Comparison of ENCODE assay signal across 9 mouse cellular contexts in the genomic region with DNA sequence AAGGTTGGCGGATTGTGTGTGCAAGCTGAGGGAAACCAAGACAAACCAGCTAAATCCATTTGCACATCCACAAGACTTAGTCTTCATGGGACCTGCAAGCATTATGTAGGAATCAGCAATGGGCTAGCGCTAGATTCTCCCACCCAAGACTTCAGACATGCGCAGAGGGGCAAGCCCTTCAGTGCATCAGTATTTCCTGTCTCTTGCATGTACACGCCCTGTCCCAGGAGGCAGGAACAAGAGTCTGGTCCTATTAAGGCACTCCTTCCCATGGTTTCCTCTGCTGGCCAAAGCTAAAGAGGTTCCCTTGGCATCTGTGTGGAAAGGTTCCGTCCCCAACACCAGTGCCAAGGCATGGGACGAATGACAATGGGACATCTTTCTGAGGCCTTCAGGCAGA.
"Had no signal": no experiment of that assay in that cellular context is flagged by ENCODE, and none has a peak within 500 bp of the region (broad histone marks: within the 10 kb centered on the region; RNA-seq: fewer than 3 reads in every experiment).

No protein-coding gene starts in this region.

- DNase-seq: right cerebral cortex, adult 18-20 months; right cerebral cortex, postnatal 25 days; spleen, adult 18-20 months; thymus, adult 18-20 months; thymus, adult 2 months had no signal

- H3K4me2 ChIP-seq: neural tube, embryonic 13.5 days; neural tube, embryonic 15.5 days; stomach, embryonic 15.5 days had no signal

- H3K4me1 ChIP-seq: stomach, embryonic 15.5 days had no signal

- H3K36me3 ChIP-seq: neural tube, embryonic 13.5 days; neural tube, embryonic 15.5 days; stomach, embryonic 15.5 days had no signal

- H3K9me3 ChIP-seq: neural tube, embryonic 13.5 days; neural tube, embryonic 15.5 days; stomach, embryonic 15.5 days had no signal

- H3K27ac ChIP-seq: neural tube, embryonic 13.5 days; neural tube, embryonic 15.5 days; stomach, embryonic 15.5 days; stomach, postnatal 0 days had no signal

- H3K4me3 ChIP-seq: neural tube, embryonic 13.5 days; neural tube, embryonic 15.5 days; stomach, embryonic 15.5 days had no signal

- H3K27me3 ChIP-seq: neural tube, embryonic 13.5 days; neural tube, embryonic 15.5 days; stomach, embryonic 15.5 days had no signal

- H3K9ac ChIP-seq: neural tube, embryonic 13.5 days; neural tube, embryonic 15.5 days; stomach, embryonic 15.5 days had no signal
